Mouse (Mus musculus) CD4-positive, CD25-positive, alpha-beta regulatory T cell, adult 9 weeks (primary cell): ENCODE data around the gene Gm13694. TPM values are rescaled to one million over a fixed set of nuclear protein-coding genes. Genes with fewer than 3 reads are reported as not detected.

ENCODE experiments used
- polyA plus RNA-seq: library from polyadenylated mRNA; unstranded; fragments of 100-300 nt; shearing (Covaris generic); gene quantifications from one replicate; pipeline ENCODE4 v1.2.1, GENCODE M21; 2017

Gm13694 gene
- polyA plus RNA-seq: not detected

DNA sequence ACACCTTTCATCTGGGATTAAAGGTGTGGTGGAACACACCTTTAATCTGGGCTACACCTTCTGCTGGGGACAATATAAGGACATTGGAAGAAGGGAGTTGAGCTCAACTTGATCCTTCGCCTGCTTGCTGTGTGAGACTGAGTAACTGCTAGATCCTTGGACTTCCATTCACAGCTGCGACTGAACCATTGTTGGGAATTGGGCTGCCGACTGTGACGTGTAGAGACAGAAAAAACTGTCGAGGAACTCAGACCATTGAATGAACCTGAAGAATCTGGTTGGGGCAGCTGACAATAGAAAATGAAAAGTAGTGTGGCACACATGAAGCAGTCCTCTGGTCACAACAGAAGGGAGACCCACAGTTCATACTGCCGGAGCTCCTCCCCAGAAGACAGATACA lies at the start of gene Gm13694:
Gene Gm13694 (plus strand): TSS at position 301 of the 400 bp plus-strand sequence.

DNA sequence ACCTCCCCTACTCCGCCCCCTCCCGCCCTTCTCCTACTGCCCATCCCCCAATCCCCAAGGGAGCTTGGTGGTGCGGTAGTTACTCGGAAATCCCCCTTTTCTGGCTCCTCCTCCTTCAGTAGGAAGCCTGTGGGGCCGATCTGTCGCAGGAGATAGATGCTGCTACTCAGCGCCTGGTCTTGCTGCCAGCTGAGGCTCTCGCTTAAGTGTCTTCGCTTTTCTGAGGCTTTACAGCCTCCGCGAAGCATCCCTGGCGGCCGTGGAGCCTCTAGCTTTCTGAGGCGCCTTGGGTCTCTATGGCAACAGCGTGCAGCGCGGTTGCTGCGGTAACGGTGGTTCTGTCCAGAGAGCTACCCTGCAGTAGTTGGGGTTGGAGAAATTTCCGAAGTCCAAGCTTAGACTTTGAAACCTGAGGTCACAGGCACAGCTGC lies 37.8 kb upstream of the Gm13694 start, which contains the start of gene Zswim2:
Gene Zswim2 (minus strand): TSS at position 298 of the 431 bp plus-strand sequence.

DNA sequence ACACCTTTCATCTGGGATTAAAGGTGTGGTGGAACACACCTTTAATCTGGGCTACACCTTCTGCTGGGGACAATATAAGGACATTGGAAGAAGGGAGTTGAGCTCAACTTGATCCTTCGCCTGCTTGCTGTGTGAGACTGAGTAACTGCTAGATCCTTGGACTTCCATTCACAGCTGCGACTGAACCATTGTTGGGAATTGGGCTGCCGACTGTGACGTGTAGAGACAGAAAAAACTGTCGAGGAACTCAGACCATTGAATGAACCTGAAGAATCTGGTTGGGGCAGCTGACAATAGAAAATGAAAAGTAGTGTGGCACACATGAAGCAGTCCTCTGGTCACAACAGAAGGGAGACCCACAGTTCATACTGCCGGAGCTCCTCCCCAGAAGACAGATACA lies 23.3 kb upstream of the Gm13694 start, which contains the start of gene Gm13698:
Gene Gm13698 (plus strand): TSS at position 301 of the 400 bp plus-strand sequence.

DNA sequence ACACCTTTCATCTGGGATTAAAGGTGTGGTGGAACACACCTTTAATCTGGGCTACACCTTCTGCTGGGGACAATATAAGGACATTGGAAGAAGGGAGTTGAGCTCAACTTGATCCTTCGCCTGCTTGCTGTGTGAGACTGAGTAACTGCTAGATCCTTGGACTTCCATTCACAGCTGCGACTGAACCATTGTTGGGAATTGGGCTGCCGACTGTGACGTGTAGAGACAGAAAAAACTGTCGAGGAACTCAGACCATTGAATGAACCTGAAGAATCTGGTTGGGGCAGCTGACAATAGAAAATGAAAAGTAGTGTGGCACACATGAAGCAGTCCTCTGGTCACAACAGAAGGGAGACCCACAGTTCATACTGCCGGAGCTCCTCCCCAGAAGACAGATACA lies 17.5 kb upstream of the Gm13694 start, which contains the start of gene Gm13693:
Gene Gm13693 (plus strand): TSS at position 301 of the 400 bp plus-strand sequence.

DNA sequence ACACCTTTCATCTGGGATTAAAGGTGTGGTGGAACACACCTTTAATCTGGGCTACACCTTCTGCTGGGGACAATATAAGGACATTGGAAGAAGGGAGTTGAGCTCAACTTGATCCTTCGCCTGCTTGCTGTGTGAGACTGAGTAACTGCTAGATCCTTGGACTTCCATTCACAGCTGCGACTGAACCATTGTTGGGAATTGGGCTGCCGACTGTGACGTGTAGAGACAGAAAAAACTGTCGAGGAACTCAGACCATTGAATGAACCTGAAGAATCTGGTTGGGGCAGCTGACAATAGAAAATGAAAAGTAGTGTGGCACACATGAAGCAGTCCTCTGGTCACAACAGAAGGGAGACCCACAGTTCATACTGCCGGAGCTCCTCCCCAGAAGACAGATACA lies 11.7 kb upstream of the Gm13694 start, which contains the start of gene Gm13695:
Gene Gm13695 (plus strand): TSS at position 301 of the 400 bp plus-strand sequence.

DNA sequence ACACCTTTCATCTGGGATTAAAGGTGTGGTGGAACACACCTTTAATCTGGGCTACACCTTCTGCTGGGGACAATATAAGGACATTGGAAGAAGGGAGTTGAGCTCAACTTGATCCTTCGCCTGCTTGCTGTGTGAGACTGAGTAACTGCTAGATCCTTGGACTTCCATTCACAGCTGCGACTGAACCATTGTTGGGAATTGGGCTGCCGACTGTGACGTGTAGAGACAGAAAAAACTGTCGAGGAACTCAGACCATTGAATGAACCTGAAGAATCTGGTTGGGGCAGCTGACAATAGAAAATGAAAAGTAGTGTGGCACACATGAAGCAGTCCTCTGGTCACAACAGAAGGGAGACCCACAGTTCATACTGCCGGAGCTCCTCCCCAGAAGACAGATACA lies 5.9 kb upstream of the Gm13694 start, which contains the start of gene Gm13696:
Gene Gm13696 (plus strand): TSS at position 301 of the 400 bp plus-strand sequence.

DNA sequence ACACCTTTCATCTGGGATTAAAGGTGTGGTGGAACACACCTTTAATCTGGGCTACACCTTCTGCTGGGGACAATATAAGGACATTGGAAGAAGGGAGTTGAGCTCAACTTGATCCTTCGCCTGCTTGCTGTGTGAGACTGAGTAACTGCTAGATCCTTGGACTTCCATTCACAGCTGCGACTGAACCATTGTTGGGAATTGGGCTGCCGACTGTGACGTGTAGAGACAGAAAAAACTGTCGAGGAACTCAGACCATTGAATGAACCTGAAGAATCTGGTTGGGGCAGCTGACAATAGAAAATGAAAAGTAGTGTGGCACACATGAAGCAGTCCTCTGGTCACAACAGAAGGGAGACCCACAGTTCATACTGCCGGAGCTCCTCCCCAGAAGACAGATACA lies 5.7 kb downstream of the Gm13694 start, which contains the start of gene Gm13697:
Gene Gm13697 (plus strand): TSS at position 301 of the 400 bp plus-strand sequence.

DNA sequence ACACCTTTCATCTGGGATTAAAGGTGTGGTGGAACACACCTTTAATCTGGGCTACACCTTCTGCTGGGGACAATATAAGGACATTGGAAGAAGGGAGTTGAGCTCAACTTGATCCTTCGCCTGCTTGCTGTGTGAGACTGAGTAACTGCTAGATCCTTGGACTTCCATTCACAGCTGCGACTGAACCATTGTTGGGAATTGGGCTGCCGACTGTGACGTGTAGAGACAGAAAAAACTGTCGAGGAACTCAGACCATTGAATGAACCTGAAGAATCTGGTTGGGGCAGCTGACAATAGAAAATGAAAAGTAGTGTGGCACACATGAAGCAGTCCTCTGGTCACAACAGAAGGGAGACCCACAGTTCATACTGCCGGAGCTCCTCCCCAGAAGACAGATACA lies 11.5 kb downstream of the Gm13694 start, which contains the start of gene Gm13691:
Gene Gm13691 (plus strand): TSS at position 301 of the 400 bp plus-strand sequence.

Other genes starting within 250 kb of the Gm13694 start
- 0.05 TPM for gene Fam171b, start 166.3 kb upstream of the Gm13694 start, polyA plus RNA-seq
- not detected for gene Zswim2, start 37.7 kb upstream of the Gm13694 start, polyA plus RNA-seq
- gene Gm13698, start 23.2 kb upstream of the Gm13694 start, polyA plus RNA-seq: not detected
- gene Gm13693, start 17.4 kb upstream of the Gm13694 start, polyA plus RNA-seq: not detected
- gene Gm13695, start 11.6 kb upstream of the Gm13694 start, polyA plus RNA-seq: not detected
- gene Gm13696, start 5.8 kb upstream of the Gm13694 start, polyA plus RNA-seq: not detected
- not detected for gene Gm13697, start 5.8 kb downstream of the Gm13694 start, polyA plus RNA-seq
- not detected for gene Gm13691, start 11.6 kb downstream of the Gm13694 start, polyA plus RNA-seq